Comparison of ENCODE assay signal across 16 mouse cellular contexts in genomic region chr9:53075931-53076330, GRCm38 (mm10).
DNase-seq lines count a peak whose midpoint lies in the region.
"Had no signal": no experiment of that assay in that cellular context is flagged by ENCODE, and none has a peak within 500 bp of the region (broad histone marks: within the 10 kb centered on the region; RNA-seq: fewer than 3 reads in every experiment).

No protein-coding gene starts in this region.

- DNase-seq in adrenal gland, adult 2 months: peak; percentile 27
- DNase-seq in adrenal gland, postnatal 10 days: no peak
- peak; percentile 24 to 34 for DNase-seq in adrenal gland, postnatal 36 days
- no peak for DNase-seq in adrenal gland, adult 18-20 months (ENCODE audit: low spot score in 2 of 2)
- DNase-seq in 3T3-L1 (ENCODE audit: low read depth, low spot score): peak; percentile 28
- DNase-seq in brain, adult 2 months (ENCODE audit: low read depth, low spot score): peak; percentile 59
- no peak for DNase-seq in kidney, postnatal 25 days
- DNase-seq in c-Kit-positive CD71-positive TER-119-positive erythroid progenitor cells, embryonic 14.5 days (ENCODE audit: low spot score): no peak
- DNase-seq: B cell, adult 2 months; cerebellum, adult 11-12 months; cerebellum, adult 8-10 months; cerebellum, adult 9-11 months; cerebellum, postnatal 14 days; cerebellum, postnatal 36 days; embryo, embryonic 11 days; gastrocnemius, adult 2 months had no signal

Comparison
In these comparisons a context has a peak if more than half of its experiments do, and no peak if none do; other contexts are left out.
1. DNase-seq: peak in adrenal gland, adult 2 months (single experiment), adrenal gland, postnatal 36 days (2 of 2), 3T3-L1 (single experiment) and brain, adult 2 months (single experiment); none in adrenal gland, postnatal 10 days (single experiment), adrenal gland, adult 18-20 months (0 of 2), kidney, postnatal 25 days (0 of 2) and c-Kit-positive CD71-positive TER-119-positive erythroid progenitor cells, embryonic 14.5 days (single experiment).